ENCODE assay signal across 38 mouse cellular contexts in the genomic region with DNA sequence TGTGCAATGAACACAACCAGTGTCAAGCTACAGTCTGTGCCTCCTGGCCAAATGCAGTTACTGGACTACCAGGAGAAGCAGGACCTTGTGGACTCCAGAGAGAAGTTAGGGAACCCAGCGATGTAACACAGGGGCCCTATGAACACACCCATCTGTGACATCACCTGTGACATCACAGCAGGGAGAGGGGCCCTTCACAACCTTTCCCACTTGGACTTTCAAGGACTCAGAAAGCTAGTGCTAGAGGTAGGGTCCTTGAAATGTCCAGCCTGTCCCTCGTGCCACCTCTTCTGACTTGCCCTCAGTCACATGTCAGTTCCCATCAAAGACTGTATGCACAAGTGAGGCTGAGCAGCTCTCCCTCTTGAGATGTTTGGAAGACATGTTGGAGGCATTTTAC. TPM values are rescaled to one million over a fixed set of nuclear protein-coding genes. Genes with fewer than 3 reads are reported as not detected.
"Had no signal": no experiment of that assay in that cellular context is flagged by ENCODE, and none has a peak within 500 bp of the region (broad histone marks: within the 10 kb centered on the region; RNA-seq: fewer than 3 reads in every experiment).

No protein-coding gene starts in this region.

- H3K9me3 ChIP-seq: embryonic facial prominence, embryonic 12.5 days; embryonic facial prominence, embryonic 13.5 days; embryonic facial prominence, embryonic 15.5 days; forebrain, embryonic 15.5 days had no signal

- H3K4me1 ChIP-seq: forebrain, embryonic 15.5 days had no signal

- H3K9ac ChIP-seq: embryonic facial prominence, embryonic 12.5 days; embryonic facial prominence, embryonic 13.5 days; embryonic facial prominence, embryonic 15.5 days; forebrain, embryonic 12.5 days; forebrain, embryonic 13.5 days; forebrain, embryonic 15.5 days; forebrain, postnatal 0 days had no signal

- H3K36me3 ChIP-seq: embryonic facial prominence, embryonic 10.5 days; embryonic facial prominence, embryonic 12.5 days; embryonic facial prominence, embryonic 13.5 days; embryonic facial prominence, embryonic 15.5 days; forebrain, embryonic 10.5 days; forebrain, embryonic 12.5 days; forebrain, embryonic 15.5 days had no signal

- ATAC-seq: forebrain, embryonic 13.5 days; forebrain, embryonic 14.5 days; forebrain, embryonic 15.5 days; forebrain, embryonic 16.5 days; forebrain, postnatal 0 days had no signal

- DNase-seq: cerebellum, adult 2 months; cerebellum, adult 8-10 months; cerebellum, adult 9-10 months; cerebellum, adult 9-11 months; cerebellum, postnatal 14 days; cerebellum, postnatal 25 days; cerebellum, postnatal 36 days; embryo, embryonic 11 days; forebrain, postnatal 0 days; gastrocnemius, adult 2 months; gastrocnemius, postnatal 10 days; gastrocnemius, postnatal 14 days; gastrocnemius, postnatal 25 days; gastrocnemius, postnatal 36 days; heart, adult 18-20 months; heart, adult 2 months had no signal

- H3K4me2 ChIP-seq: embryonic facial prominence, embryonic 12.5 days; embryonic facial prominence, embryonic 13.5 days; embryonic facial prominence, embryonic 15.5 days; forebrain, embryonic 12.5 days; forebrain, embryonic 13.5 days; forebrain, embryonic 15.5 days had no signal

- H3K27ac ChIP-seq: embryonic facial prominence, embryonic 10.5 days; embryonic facial prominence, embryonic 12.5 days; embryonic facial prominence, embryonic 13.5 days; embryonic facial prominence, embryonic 15.5 days; forebrain, embryonic 10.5 days; forebrain, embryonic 12.5 days; forebrain, embryonic 13.5 days; forebrain, embryonic 15.5 days; gastrocnemius, adult 2 months; heart, adult 2 months had no signal

- H3K4me3 ChIP-seq: embryonic facial prominence, embryonic 10.5 days; embryonic facial prominence, embryonic 12.5 days; embryonic facial prominence, embryonic 13.5 days; embryonic facial prominence, embryonic 15.5 days; erythroblast, embryonic 14.5 days; forebrain, embryonic 10.5 days; forebrain, embryonic 12.5 days; forebrain, embryonic 13.5 days; forebrain, embryonic 15.5 days; gastrocnemius, adult 2 months; heart, adult 2 months had no signal

RNA-seq across cellular contexts. Expression of gene 1700067P10Rik, which starts 0.3 kb away (rescaled TPM):
- total RNA-seq: common myeloid progenitor, adult 5-6 weeks; forebrain, postnatal 0 days; gastrocnemius, adult 18-20 months; gastrocnemius, adult 2 months; gastrocnemius, adult 8-10 months; gastrocnemius, postnatal 10 days; gastrocnemius, postnatal 14 days; gastrocnemius, postnatal 25 days; gastrocnemius, postnatal 36 days; gastrocnemius, postnatal 4 days; granulocyte monocyte progenitor cell, adult 5-6 weeks; heart, adult 18-20 months; heart, adult 2 months had no signal
- polyA plus RNA-seq: embryonic facial prominence, embryonic 10.5 days; embryonic facial prominence, embryonic 11.5 days; embryonic facial prominence, embryonic 12.5 days; embryonic facial prominence, embryonic 13.5 days; embryonic facial prominence, embryonic 14.5 days; embryonic facial prominence, embryonic 15.5 days; forebrain, embryonic 10.5 days; forebrain, embryonic 11.5 days; forebrain, embryonic 12.5 days; forebrain, embryonic 13.5 days; forebrain, embryonic 14.5 days; forebrain, embryonic 15.5 days; forebrain, embryonic 16.5 days; forebrain, postnatal 0 days; heart, adult 2 months had no signal

RNA-seq across cellular contexts. Expression of gene 1700122O11Rik, which starts 51.4 kb away (rescaled TPM):
- total RNA-seq: common myeloid progenitor, adult 5-6 weeks; forebrain, postnatal 0 days; gastrocnemius, adult 18-20 months; gastrocnemius, adult 2 months; gastrocnemius, adult 8-10 months; gastrocnemius, postnatal 10 days; gastrocnemius, postnatal 14 days; gastrocnemius, postnatal 25 days; gastrocnemius, postnatal 36 days; gastrocnemius, postnatal 4 days; granulocyte monocyte progenitor cell, adult 5-6 weeks; heart, adult 18-20 months; heart, adult 2 months had no signal
- polyA plus RNA-seq: cerebellum, adult 2 months; cortical plate, adult 2 months; embryonic facial prominence, embryonic 10.5 days; embryonic facial prominence, embryonic 11.5 days; embryonic facial prominence, embryonic 12.5 days; embryonic facial prominence, embryonic 13.5 days; embryonic facial prominence, embryonic 14.5 days; embryonic facial prominence, embryonic 15.5 days; erythroblast, embryonic 14.5 days; forebrain, embryonic 10.5 days; forebrain, embryonic 11.5 days; forebrain, embryonic 12.5 days; forebrain, embryonic 13.5 days; forebrain, embryonic 14.5 days; forebrain, embryonic 15.5 days; forebrain, embryonic 16.5 days; forebrain, postnatal 0 days; frontal cortex, adult 2 months; gonadal fat pad, adult 2 months; heart, adult 2 months had no signal

RNA-seq across cellular contexts. Expression of gene 9830107B12Rik, which starts 56.6 kb away (rescaled TPM):
- total RNA-seq: forebrain, postnatal 0 days; gastrocnemius, adult 18-20 months; gastrocnemius, adult 8-10 months; gastrocnemius, postnatal 10 days; gastrocnemius, postnatal 25 days; gastrocnemius, postnatal 36 days; heart, adult 18-20 months; heart, adult 2 months had no signal
- polyA plus RNA-seq: cerebellum, adult 2 months; cortical plate, adult 2 months; embryonic facial prominence, embryonic 10.5 days; embryonic facial prominence, embryonic 11.5 days; embryonic facial prominence, embryonic 12.5 days; embryonic facial prominence, embryonic 13.5 days; embryonic facial prominence, embryonic 14.5 days; embryonic facial prominence, embryonic 15.5 days; erythroblast, embryonic 14.5 days; forebrain, embryonic 10.5 days; forebrain, embryonic 11.5 days; forebrain, embryonic 12.5 days; forebrain, embryonic 13.5 days; forebrain, embryonic 14.5 days; forebrain, embryonic 15.5 days; forebrain, embryonic 16.5 days; forebrain, postnatal 0 days; frontal cortex, adult 2 months; gonadal fat pad, adult 2 months had no signal
